Mouse (Mus musculus): ENCODE data around the gene Gm21887. TPM values are rescaled to one million over a fixed set of nuclear protein-coding genes. Genes with fewer than 3 reads are reported as not detected.
A peak's percentile ranks its signal among the peaks of the same experiment; 100 is the strongest.
"Not testable (repeated sequence)": the region's sequence is repeated elsewhere in the genome, so short reads cannot be mapped to it uniquely, and the experiment has no call there.

Gene Gm21887
- total and polyA plus RNA-seq, 3 experiments: 60.4 to 724 (median 398) TPM

GRCm38 (mm10) chrX:169997456-169997853 lies 12.0 kb upstream of the Gm21887 start:
- H3K27me3 ChIP-seq (replicated peaks); in situ Hi-C loops (cut with MboI; ENCODE audit: low pct_ligation_motif_present, low pct_unique_long_range_greater_than_20kb, low sequenced_read_pairs); H3K79me2 ChIP-seq (replicated peaks; ENCODE audit: control insufficient read depth, extremely low read depth, insufficient read depth, poor library complexity, severe bottlenecking); DNase-seq (ENCODE audit: extremely low read depth); dilution Hi-C loops (cut with MboI; ENCODE audit: extremely low pct_ligation_motif_present, extremely low pct_unique_long_range_greater_than_20kb, low sequenced_read_pairs): not testable (repeated sequence)
- peak overlapping the region; percentile 51 to 89 (median 58) for H3K4me3 ChIP-seq (replicated peaks in 1 of 3; ENCODE audit: low read depth in 2 of 3, low read length in 2 of 3, poor library complexity in 1 of 3)
- peaks cover 27% of the 10 kb centered on the region for H3K9me3 ChIP-seq (replicated peaks; ENCODE audit: low read length)
- H3K36me3 ChIP-seq (replicated peaks in 1 of 2; ENCODE audit: control insufficient read depth in 1 of 2, insufficient read depth in 1 of 2, low read length in 1 of 2): peaks cover 8 to 24% of the 10 kb centered on the region in 2 experiments
- H3K9ac ChIP-seq (ENCODE audit: insufficient read depth, low read depth): peak overlapping the region; percentile 38
- H3K4me1 ChIP-seq (ENCODE audit: control insufficient read depth in 1 of 2, insufficient read depth in 2 of 2): peaks cover 17 to 26% of the 10 kb centered on the region in 2 experiments
- peak overlapping the region; percentile 53 for H3K27ac ChIP-seq (ENCODE audit: insufficient read depth, low read depth)
- H3K4me2 ChIP-seq (ENCODE audit: insufficient read depth, low read depth, poor library complexity, severe bottlenecking): peak overlapping the region; percentile 77

GRCm38 (mm10) chrX:169997854-169998456 lies 11.5 kb upstream of the Gm21887 start:
- in situ Hi-C loops (cut with MboI; ENCODE audit: low pct_ligation_motif_present, low pct_unique_long_range_greater_than_20kb, low sequenced_read_pairs); dilution Hi-C loops (cut with MboI; ENCODE audit: extremely low pct_ligation_motif_present, extremely low pct_unique_long_range_greater_than_20kb, low sequenced_read_pairs); H3K79me2 ChIP-seq (replicated peaks; ENCODE audit: control insufficient read depth, extremely low read depth, insufficient read depth, poor library complexity, severe bottlenecking); H3K27me3 ChIP-seq (replicated peaks): not testable (repeated sequence)
- Histone ChIP-seq H3K36me3 (replicated peaks in 1 of 2; ENCODE audit: control insufficient read depth in 1 of 2, insufficient read depth in 1 of 2, low read length in 1 of 2) (peaks cover 8 to 26% of the 10 kb centered on the region in 2 experiments), H3K27ac (ENCODE audit: insufficient read depth, low read depth) (peak overlapping the region; percentile 53), H3K4me2 (ENCODE audit: insufficient read depth, low read depth, poor library complexity, severe bottlenecking) (peak overlapping the region; percentile 77), H3K4me3 (replicated peaks in 1 of 3; ENCODE audit: low read depth in 2 of 3, low read length in 2 of 3, poor library complexity in 1 of 3) (peak overlapping the region; percentile 51 to 89 (median 58)), H3K9me3 (replicated peaks; ENCODE audit: low read length) (peaks cover 26% of the 10 kb centered on the region), H3K9ac (ENCODE audit: insufficient read depth, low read depth) (peak overlapping the region; percentile 38), H3K4me1 (ENCODE audit: control insufficient read depth in 1 of 2, insufficient read depth in 2 of 2) (peaks cover 17 to 25% of the 10 kb centered on the region in 2 experiments)
- peak; percentile 100 for DNase-seq (ENCODE audit: extremely low read depth)

GRCm38 (mm10) chrX:169998559-169999219 lies 10.8 kb upstream of the Gm21887 start:
- peak overlapping the region; percentile 37 for H3K4me2 ChIP-seq (ENCODE audit: insufficient read depth, low read depth, poor library complexity, severe bottlenecking)
- H3K79me2 ChIP-seq (replicated peaks; ENCODE audit: control insufficient read depth, extremely low read depth, insufficient read depth, poor library complexity, severe bottlenecking); DNase-seq (ENCODE audit: extremely low read depth); in situ Hi-C loops (cut with MboI; ENCODE audit: low pct_ligation_motif_present, low pct_unique_long_range_greater_than_20kb, low sequenced_read_pairs); H3K27me3 ChIP-seq (replicated peaks); dilution Hi-C loops (cut with MboI; ENCODE audit: extremely low pct_ligation_motif_present, extremely low pct_unique_long_range_greater_than_20kb, low sequenced_read_pairs): not testable (repeated sequence)
- peaks cover 8 to 25% of the 10 kb centered on the region in 2 experiments for H3K36me3 ChIP-seq (replicated peaks in 1 of 2; ENCODE audit: control insufficient read depth in 1 of 2, insufficient read depth in 1 of 2, low read length in 1 of 2)
- peak overlapping the region in 2 of 3 experiments; percentile 0 to 6 for H3K4me3 ChIP-seq (replicated peaks in 1 of 3; ENCODE audit: low read depth in 2 of 3, low read length in 2 of 3, poor library complexity in 1 of 3)
- peak overlapping the region; percentile 26 for H3K27ac ChIP-seq (ENCODE audit: insufficient read depth, low read depth)
- H3K9me3 ChIP-seq (replicated peaks; ENCODE audit: low read length): peaks cover 24% of the 10 kb centered on the region
- peak overlapping the region; percentile 3; the same call in 1 of the 2 replicates for H3K9ac ChIP-seq (ENCODE audit: insufficient read depth, low read depth)
- H3K4me1 ChIP-seq (ENCODE audit: control insufficient read depth in 1 of 2, insufficient read depth in 2 of 2): peaks cover 17 to 25% of the 10 kb centered on the region in 2 experiments

- H3K27me3 ChIP-seq (replicated peaks); H3K79me2 ChIP-seq (replicated peaks; ENCODE audit: control insufficient read depth, extremely low read depth, insufficient read depth, poor library complexity, severe bottlenecking); H3K4me2 ChIP-seq (ENCODE audit: insufficient read depth, low read depth, poor library complexity, severe bottlenecking); dilution Hi-C loops (cut with MboI; ENCODE audit: extremely low pct_ligation_motif_present, extremely low pct_unique_long_range_greater_than_20kb, low sequenced_read_pairs); H3K27ac ChIP-seq (ENCODE audit: insufficient read depth, low read depth); H3K9ac ChIP-seq (ENCODE audit: insufficient read depth, low read depth); in situ Hi-C loops (cut with MboI; ENCODE audit: low pct_ligation_motif_present, low pct_unique_long_range_greater_than_20kb, low sequenced_read_pairs); DNase-seq (ENCODE audit: extremely low read depth): not testable (repeated sequence)
- peaks cover 18% of the 10 kb centered on the region for H3K9me3 ChIP-seq (replicated peaks; ENCODE audit: low read length)
- peak overlapping the region in 1 of 3 experiments; percentile 0 for H3K4me3 ChIP-seq (replicated peaks in 1 of 3; ENCODE audit: low read depth in 2 of 3, low read length in 2 of 3, poor library complexity in 1 of 3)
- H3K36me3 ChIP-seq (replicated peaks in 1 of 2; ENCODE audit: control insufficient read depth in 1 of 2, insufficient read depth in 1 of 2, low read length in 1 of 2): peaks cover 9 to 20% of the 10 kb centered on the region in 2 experiments
- peaks cover 17 to 25% of the 10 kb centered on the region in 2 experiments for H3K4me1 ChIP-seq (ENCODE audit: control insufficient read depth in 1 of 2, insufficient read depth in 2 of 2)
Observed at GRCm38 (mm10) chrX:169999226-169999883, 10.1 kb upstream of the Gm21887 start.

- Histone ChIP-seq H3K9me3 (replicated peaks; ENCODE audit: low read length) (peaks cover 19% of the 10 kb centered on the region), H3K36me3 (replicated peaks in 1 of 2; ENCODE audit: control insufficient read depth in 1 of 2, insufficient read depth in 1 of 2, low read length in 1 of 2) (peaks cover 11 to 21% of the 10 kb centered on the region in 2 experiments), H3K4me1 (ENCODE audit: control insufficient read depth in 1 of 2, insufficient read depth in 2 of 2) (peaks cover 17 to 25% of the 10 kb centered on the region in 2 experiments)
- H3K9ac ChIP-seq (ENCODE audit: insufficient read depth, low read depth); H3K4me3 ChIP-seq (replicated peaks in 1 of 3; ENCODE audit: low read depth in 2 of 3, low read length in 2 of 3, poor library complexity in 1 of 3); H3K79me2 ChIP-seq (replicated peaks; ENCODE audit: control insufficient read depth, extremely low read depth, insufficient read depth, poor library complexity, severe bottlenecking); in situ Hi-C loops (cut with MboI; ENCODE audit: low pct_ligation_motif_present, low pct_unique_long_range_greater_than_20kb, low sequenced_read_pairs); DNase-seq (ENCODE audit: extremely low read depth); H3K27ac ChIP-seq (ENCODE audit: insufficient read depth, low read depth); dilution Hi-C loops (cut with MboI; ENCODE audit: extremely low pct_ligation_motif_present, extremely low pct_unique_long_range_greater_than_20kb, low sequenced_read_pairs); H3K4me2 ChIP-seq (ENCODE audit: insufficient read depth, low read depth, poor library complexity, severe bottlenecking); H3K27me3 ChIP-seq (replicated peaks): not testable (repeated sequence)
Observed at GRCm38 (mm10) chrX:169999912-170000641, 9.4 kb upstream of the Gm21887 start.
